Mouse (Mus musculus) midbrain, embryonic 10.5 days (tissue): ENCODE results near the gene Cntnap2. TPM values are rescaled to one million over a fixed set of nuclear protein-coding genes. Genes with fewer than 3 reads are reported as not detected.

ENCODE experiments used
- DNase-seq: peaks from one replicate; pipeline ENCODE4 v3.0.0-alpha.2; 2017; ENCODE audit warnings: low spot score
- H3K27ac ChIP-seq: fragments of 300-500 bp; sonication (generic); replicated peaks from 2 replicates; pipeline ENCODE4 v1.5.1; 2016; ENCODE audit warnings: mild to moderate bottlenecking
- H3K27me3 ChIP-seq: fragments of 300-500 bp; sonication (generic); 2 replicates; pipeline ENCODE4 v1.6.1; 2016; ENCODE audit warnings: low read depth, mild to moderate bottlenecking; ENCODE audit not compliant: poor library complexity, severe bottlenecking
- H3K36me3 ChIP-seq: fragments of 300-500 bp; sonication (generic); 2 replicates; pipeline ENCODE4 v1.6.1; 2016; ENCODE audit warnings: mild to moderate bottlenecking, moderate library complexity
- H3K4me1 ChIP-seq: fragments of 300-500 bp; sonication (generic); 2 replicates; pipeline ENCODE4 v1.6.1; 2016
- H3K4me3 ChIP-seq: fragments of 300-500 bp; sonication (generic); 2 replicates; pipeline ENCODE4 v1.5.1; 2016; ENCODE audit warnings: mild to moderate bottlenecking, moderate library complexity
- H3K9me3 ChIP-seq: fragments of 300-500 bp; sonication (generic); replicated peaks from 2 replicates; pipeline ENCODE4 v1.6.1; 2016; ENCODE audit warnings: mild to moderate bottlenecking
- WGBS: fragments of 180-500 bp; shearing (Covaris S2); methylation state at CpG from one replicate; pipeline ENCODE4 v1.1.7; 2016; 5-methylcytosine and 5-hydroxymethylcytosine counted together
- polyA plus RNA-seq: library from polyadenylated mRNA; unstranded; fragments of >200 nt; fragmentation: Nextera tagmentation; extraction: Ambion mirVana; gene quantifications from 2 replicates; pipeline ENCODE4 v1.2.1, GENCODE M21; 2016

Cntnap2 gene
- polyA plus RNA-seq, 1 experiment from 2014 or later, result 23.2 TPM

DNA sequence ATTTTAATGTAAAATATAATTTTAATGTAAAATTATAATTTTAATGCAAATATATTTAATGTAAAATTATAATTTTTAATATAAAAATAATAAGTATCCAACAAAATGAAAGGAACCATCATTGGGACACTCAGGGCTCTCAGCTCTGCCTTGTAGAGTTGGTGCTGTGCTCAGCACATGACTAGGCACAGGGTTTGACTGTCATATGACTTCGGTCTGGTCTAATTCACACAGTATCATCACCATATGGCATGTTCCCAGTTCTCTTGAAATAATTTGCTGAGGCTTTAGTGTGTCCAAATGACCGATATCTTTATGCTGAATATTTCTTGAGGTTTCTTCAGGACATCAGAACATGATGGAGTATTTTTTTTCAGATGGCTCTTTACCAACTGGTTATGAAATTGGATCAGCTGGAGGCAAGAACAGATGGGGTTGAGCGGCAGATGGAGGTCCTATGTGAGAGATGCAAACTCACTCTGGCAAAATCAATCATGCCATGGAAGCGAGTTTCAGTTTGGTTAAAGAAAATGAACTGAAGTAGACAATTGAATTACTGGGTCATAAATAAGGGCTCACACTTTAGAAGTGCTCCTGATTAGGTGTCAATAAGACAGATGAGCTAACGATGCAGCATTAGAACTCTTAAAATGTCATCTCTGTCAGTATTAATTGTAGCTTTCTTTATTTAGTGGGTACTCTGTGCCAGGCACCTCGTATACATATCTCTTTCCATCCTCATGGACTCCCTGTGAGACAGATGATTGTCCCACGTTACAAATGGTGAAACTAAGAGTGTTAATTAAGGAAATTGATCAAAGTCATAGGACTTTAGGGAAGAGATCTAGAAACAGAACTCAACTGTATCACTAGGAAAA, 1645.4 kb downstream of the Cntnap2 start:
- H3K4me1 ChIP-seq, result no peaks in the 10 kb centered on the region
- 84% methylated on average over 7 of the region's 7 CpGs for WGBS
- no peak for DNase-seq

DNA sequence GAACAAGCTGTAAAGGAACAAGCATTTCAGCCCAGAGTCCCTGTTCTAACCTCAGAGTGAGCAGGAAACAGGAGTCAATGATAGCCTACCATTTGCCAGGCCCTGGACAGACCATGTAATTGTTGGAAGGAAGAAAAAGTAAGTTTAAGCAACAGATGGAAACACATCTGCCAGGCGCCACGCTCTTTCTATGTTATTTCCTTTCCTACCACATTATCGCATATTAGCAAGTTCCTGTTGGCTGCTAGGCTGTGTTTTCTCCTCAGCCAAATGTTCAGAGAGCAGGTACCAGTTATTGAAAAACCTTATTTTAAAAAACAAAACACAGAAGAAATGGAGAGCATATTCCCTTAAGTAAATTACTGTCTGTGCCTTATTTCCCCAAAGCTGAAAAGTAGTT, 1646.8 kb downstream of the Cntnap2 start:
- Histone ChIP-seq H3K4me1 (no peaks in the 10 kb centered on the region), H3K27me3 (no peaks in the 10 kb centered on the region), H3K4me3 (no peak overlapping the region), H3K9me3 (no peaks in the 10 kb centered on the region), H3K27ac (no peak overlapping the region), H3K36me3 (no peaks in the 10 kb centered on the region)
- 96% methylated on average over 3 of the region's 3 CpGs for WGBS
- DNase-seq, result no peak

More for the DNA sequence above, 1645.4 kb downstream of the Cntnap2 start:
- H3K27me3 ChIP-seq, result no peaks in the 10 kb centered on the region
- H3K27ac ChIP-seq, result no peak overlapping the region
- H3K9me3 ChIP-seq, result no peaks in the 10 kb centered on the region
- H3K4me3 ChIP-seq, result no peak overlapping the region
- no peaks in the 10 kb centered on the region for H3K36me3 ChIP-seq

DNA sequence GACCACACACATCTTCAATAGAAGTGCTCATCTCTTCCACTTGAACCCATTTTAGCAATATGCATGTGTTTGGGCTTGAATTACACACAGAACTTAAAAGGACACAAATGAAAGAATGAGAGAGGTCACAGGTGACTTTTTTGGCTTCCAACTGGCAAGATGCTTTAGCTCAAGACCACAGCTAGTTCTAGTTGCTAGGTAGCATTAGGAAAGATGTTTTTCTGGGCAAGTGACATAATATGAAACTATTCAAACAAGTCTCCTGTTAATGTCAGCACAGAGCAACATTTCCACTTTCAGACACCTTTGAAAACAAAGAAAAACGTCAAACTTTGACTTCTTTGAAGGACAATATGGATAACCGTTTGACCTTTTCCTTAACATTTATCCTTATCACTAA, 1657.4 kb downstream of the Cntnap2 start:
- no peaks in the 10 kb centered on the region for H3K27me3 ChIP-seq
- H3K4me1 ChIP-seq, result no peaks in the 10 kb centered on the region
- no peak overlapping the region for H3K27ac ChIP-seq
- WGBS, result 76% methylated on average over 2 of the region's 2 CpGs
- no peak for DNase-seq
- H3K4me3 ChIP-seq, result no peak overlapping the region
- H3K36me3 ChIP-seq, result no peaks in the 10 kb centered on the region
- no peaks in the 10 kb centered on the region for H3K9me3 ChIP-seq

DNA sequence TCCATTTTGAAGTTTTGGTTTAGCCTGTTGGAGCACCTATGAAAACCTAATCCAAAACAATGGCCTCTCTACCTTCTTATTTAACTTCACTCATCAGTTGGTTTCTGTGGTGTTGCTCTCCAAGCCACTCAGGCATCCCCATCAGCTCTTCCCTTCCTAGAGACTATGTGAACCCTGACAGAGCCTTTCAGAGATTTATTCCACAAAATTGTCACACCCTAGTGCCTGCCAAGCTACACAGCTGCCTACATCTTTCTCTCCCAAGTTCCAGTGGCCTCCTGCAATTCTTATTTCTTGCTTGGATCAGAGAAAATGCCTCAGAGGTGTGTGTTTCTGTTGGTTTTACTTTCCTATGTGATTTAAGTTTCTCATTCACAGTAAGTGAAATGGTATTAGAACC, 1674.6 kb downstream of the Cntnap2 start:
- Histone ChIP-seq H3K36me3 (no peaks in the 10 kb centered on the region), H3K4me3 (no peak overlapping the region), H3K4me1 (no peaks in the 10 kb centered on the region), H3K27ac (no peak overlapping the region), H3K9me3 (no peaks in the 10 kb centered on the region), H3K27me3 (no peaks in the 10 kb centered on the region)
- no peak for DNase-seq

DNA sequence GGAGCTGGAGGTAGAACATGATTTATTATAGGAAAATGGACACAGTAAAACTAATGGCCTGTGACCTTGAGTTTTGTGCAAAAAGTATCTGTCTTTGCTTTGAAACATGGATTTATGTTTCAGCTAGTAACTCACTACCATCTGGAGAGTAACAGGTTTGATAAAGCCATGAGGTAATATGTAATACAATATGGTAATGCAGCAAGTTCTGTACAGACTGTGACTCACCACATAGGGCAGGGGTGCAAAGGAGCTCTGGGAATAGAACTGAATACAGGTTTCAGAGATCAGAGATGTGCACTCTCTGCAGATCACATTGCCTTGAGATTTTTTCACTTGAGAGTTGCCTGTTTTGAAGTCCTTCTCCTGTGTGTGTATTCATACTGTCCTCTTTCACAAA, 1689.3 kb downstream of the Cntnap2 start:
- no peaks in the 10 kb centered on the region for H3K9me3 ChIP-seq

DNA sequence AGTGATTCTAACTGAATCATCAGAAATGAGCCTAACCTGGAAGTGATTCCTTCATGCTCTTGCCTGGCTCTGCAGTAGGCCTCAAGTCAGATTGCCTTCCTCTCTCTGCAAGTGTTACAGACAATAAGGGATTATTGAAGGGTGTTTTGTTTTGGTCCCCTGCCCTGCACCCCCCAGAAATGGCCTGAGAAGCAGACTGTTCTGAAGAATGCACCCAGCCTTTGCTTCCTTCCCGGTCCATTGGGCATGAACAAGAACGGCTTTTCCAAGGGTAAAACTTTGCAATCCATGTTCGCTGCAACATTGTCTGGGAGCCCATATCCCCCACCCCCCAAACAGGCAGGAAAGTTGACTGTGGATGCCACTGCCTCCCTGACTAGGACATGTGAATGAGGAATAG, 1704.3 kb downstream of the Cntnap2 start:
- no peaks in the 10 kb centered on the region for H3K36me3 ChIP-seq
- no peak overlapping the region for H3K4me3 ChIP-seq
- peaks cover 18% of the 10 kb centered on the region for H3K4me1 ChIP-seq
- 23% methylated on average over 3 of the region's 3 CpGs for WGBS
- no peaks in the 10 kb centered on the region for H3K27me3 ChIP-seq
- H3K9me3 ChIP-seq, result no peaks in the 10 kb centered on the region
- DNase-seq, result peak; percentile 51
- H3K27ac ChIP-seq, result peak overlapping the region; percentile 69

More for the DNA sequence above, 1689.3 kb downstream of the Cntnap2 start:
- H3K27ac ChIP-seq, result no peak overlapping the region
- H3K27me3 ChIP-seq, result no peaks in the 10 kb centered on the region
- H3K4me3 ChIP-seq, result no peak overlapping the region
- H3K4me1 ChIP-seq, result no peaks in the 10 kb centered on the region
- no peak for DNase-seq
- H3K36me3 ChIP-seq, result no peaks in the 10 kb centered on the region

DNA sequence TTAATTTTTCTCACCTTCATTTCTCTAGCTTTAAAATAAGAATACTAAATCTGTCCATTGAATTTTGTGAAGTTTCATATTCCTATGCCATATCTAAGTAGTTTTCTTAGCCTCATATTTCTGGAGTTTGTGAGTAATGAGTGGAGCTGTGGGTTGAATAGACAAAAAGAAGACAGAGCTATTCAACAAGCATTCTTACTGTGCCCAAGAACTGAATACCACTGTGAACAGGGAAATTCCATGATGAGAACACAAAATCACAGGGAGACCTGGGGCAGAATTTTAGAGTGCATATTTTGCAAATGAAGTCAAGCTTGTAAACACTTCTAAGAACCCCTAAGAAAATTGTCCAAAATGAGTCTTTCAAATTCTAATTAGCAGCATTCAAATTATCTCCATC, 1715.4 kb downstream of the Cntnap2 start:
- no peak for DNase-seq
- Histone ChIP-seq H3K4me1 (no peaks in the 10 kb centered on the region), H3K36me3 (no peaks in the 10 kb centered on the region)

DNA sequence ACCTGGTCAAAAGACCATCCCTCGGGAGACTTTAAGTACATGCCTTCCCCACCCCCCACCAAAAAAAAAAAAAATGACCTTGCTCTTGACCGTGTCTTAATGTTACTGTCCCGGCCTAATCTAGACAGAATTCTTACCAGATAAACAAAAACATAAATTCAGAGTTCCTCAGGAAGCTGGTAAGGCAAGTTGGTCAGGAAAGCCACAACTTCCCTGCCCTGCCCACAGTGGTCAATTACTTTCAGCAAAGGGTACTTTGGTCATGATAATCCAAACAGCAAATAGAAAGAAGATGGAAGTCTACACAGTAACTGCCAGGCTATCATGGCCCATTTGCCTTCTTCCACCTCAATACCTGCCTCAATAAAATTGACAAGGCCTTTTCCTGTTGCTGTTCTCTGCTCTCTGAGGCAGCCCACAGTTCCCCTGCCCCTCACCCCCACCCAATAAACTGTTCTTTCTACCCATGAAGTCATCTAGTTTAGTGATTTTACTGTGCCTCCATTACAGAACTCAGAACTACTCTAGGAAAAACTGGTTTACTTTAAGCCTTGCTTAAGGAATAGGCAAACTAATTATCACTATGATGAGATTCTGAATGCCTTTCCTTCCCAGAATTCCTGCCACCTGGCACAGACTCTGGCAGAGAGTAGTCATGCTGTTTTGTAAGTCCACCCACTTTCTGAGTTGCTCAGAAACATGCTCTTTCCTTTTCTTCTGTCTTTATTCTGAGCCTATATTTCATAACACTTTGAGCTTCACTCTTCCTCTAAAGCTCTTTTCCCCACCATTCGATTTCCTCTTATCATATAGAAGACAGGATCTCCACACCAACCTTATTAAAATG, 1743.3 kb downstream of the Cntnap2 start:
- Histone ChIP-seq H3K9me3 (no peaks in the 10 kb centered on the region), H3K27me3 (no peaks in the 10 kb centered on the region), H3K4me3 (no peak overlapping the region), H3K36me3 (no peaks in the 10 kb centered on the region), H3K27ac (no peak overlapping the region), H3K4me1 (no peaks in the 10 kb centered on the region)
- WGBS, result 86% methylated on average over 4 of the region's 4 CpGs
- no peak for DNase-seq

More for the DNA sequence above, 1715.4 kb downstream of the Cntnap2 start:
- Histone ChIP-seq H3K4me3 (no peak overlapping the region), H3K9me3 (no peaks in the 10 kb centered on the region), H3K27ac (no peak overlapping the region), H3K27me3 (no peaks in the 10 kb centered on the region)

DNA sequence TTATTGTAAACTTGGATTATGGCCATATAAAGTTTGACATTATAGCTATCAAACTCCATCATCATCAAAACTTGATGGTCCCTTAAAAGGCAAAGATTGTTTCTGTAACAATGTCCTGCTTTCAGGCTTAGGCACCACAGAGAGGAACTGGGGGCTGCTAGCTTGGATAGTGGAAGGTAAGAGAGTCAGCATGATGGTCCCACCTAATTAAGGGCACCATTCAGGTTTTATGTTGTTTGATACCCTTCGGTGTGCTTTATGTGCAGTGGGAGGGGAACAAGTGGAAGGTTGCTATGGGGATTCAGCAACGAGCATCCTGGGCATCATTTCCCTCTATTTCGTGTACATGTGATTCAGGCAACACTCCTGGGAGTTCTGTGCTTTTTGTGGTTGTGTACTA, 1797.5 kb downstream of the Cntnap2 start:
- DNase-seq, result no peak
- Histone ChIP-seq H3K9me3 (no peaks in the 10 kb centered on the region), H3K4me1 (peaks cover 11% of the 10 kb centered on the region), H3K27me3 (no peaks in the 10 kb centered on the region), H3K4me3 (no peak overlapping the region), H3K27ac (no peak overlapping the region), H3K36me3 (no peaks in the 10 kb centered on the region)
- 78% methylated on average over 3 of the region's 3 CpGs for WGBS

DNA sequence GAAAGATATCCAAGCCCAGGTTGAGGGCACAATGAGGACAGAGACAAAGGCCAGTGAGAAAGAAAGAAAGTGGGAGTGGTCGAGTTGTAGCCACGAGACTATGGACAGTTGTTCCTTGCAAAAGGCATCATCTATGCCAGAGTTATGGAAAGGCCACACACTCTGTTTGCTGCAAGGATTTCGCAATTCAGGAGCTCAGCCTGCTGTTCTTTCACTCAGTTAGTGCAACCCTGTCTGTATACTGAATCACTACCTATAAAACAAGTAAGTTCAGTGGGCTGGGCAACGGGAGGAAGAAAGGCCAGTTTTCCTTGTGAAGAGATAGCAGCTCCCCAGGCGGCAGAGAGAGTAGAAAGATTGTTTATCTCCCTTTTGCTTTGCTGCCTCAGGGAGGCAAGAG, 1801.9 kb downstream of the Cntnap2 start:
- WGBS, result 8% methylated on average over 5 of the region's 5 CpGs
- H3K4me1 ChIP-seq, result peaks cover 13% of the 10 kb centered on the region
- H3K4me3 ChIP-seq, result no peak overlapping the region
- no peaks in the 10 kb centered on the region for H3K27me3 ChIP-seq
- DNase-seq, result no peak
- no peak overlapping the region; the same call in 1 of the 2 replicates for H3K27ac ChIP-seq
- no peaks in the 10 kb centered on the region for H3K9me3 ChIP-seq
- H3K36me3 ChIP-seq, result no peaks in the 10 kb centered on the region

DNA sequence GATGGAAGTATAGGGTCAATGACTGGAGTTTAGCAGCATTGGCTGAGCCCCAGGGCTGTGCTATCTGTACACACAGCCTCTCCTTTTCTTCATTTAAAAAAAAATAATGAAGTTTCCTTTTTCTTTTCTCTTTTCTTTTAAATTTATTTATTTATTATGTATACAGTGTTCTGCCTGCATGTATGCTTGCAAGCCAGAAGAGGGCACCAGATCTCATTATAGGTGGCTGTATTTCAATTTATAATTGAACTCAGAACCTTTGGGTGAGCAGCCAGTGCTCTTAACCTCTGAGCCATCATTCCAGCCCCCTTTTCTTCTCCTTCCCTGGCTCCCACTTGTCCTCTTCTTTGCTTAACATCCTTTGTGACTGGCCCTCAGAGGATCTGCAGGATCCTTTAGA, 1807.2 kb downstream of the Cntnap2 start:
- no peaks in the 10 kb centered on the region for H3K36me3 ChIP-seq
- no peak overlapping the region for H3K4me3 ChIP-seq
- H3K9me3 ChIP-seq, result no peaks in the 10 kb centered on the region
- peaks cover 6% of the 10 kb centered on the region for H3K4me1 ChIP-seq
- no peak for DNase-seq
- H3K27me3 ChIP-seq, result no peaks in the 10 kb centered on the region
- no peak overlapping the region for H3K27ac ChIP-seq

DNA sequence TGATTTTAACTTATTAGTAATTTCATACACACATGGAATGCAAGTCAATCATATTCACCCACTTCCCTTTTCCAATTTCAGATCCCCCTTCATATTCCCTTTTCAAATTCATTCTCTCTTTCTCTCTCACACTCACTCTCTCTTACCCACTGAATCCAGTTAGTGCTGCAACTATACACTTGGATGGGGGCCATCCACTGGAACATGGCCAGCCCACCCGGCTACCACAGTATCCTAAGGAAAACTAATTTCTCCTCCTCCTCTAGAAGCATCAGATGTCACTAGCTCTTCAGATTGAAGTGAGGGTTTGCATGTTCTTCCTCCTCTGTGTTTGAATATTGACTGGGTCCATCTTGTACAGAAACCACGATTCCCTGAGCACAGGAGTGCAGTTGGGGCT, 1827.1 kb downstream of the Cntnap2 start:
- Histone ChIP-seq H3K27ac (no peak overlapping the region), H3K4me3 (no peak overlapping the region), H3K9me3 (no peaks in the 10 kb centered on the region), H3K36me3 (no peaks in the 10 kb centered on the region), H3K27me3 (no peaks in the 10 kb centered on the region), H3K4me1 (no peaks in the 10 kb centered on the region)
- 88% methylated on average over 2 of the region's 2 CpGs for WGBS
- DNase-seq, result no peak

DNA sequence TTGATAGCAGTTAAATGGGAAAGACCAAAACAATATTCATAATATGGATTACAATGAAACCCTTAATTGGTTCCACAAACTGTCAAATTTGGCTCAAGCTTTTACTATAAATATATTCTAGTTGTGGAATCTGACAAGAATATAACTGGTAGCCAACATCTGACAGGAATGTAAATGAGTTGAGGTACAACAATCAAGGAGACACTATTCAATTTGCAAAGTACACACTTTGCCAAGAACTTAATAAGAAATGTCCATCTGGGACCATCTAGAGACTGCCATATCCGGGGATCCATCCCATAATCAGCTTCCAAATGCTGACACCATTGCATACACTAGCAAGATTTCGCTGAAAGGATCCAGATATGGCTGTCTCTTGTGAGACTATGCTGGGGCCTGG, 1850.0 kb downstream of the Cntnap2 start:
- Histone ChIP-seq H3K9me3 (no peaks in the 10 kb centered on the region), H3K4me1 (no peaks in the 10 kb centered on the region), H3K36me3 (no peaks in the 10 kb centered on the region), H3K4me3 (no peak overlapping the region), H3K27ac (no peak overlapping the region), H3K27me3 (no peaks in the 10 kb centered on the region)
- 86% methylated on average over 2 of the region's 2 CpGs for WGBS
- DNase-seq, result no peak
